Mouse (Mus musculus) C2C12 (cell line): ENCODE measurements at regions not wholly inside any gene's neighbourhood (a gene's known extent, or its start where the extent isn't known, plus 50 kb on each side); places are given as distances from the start of the nearest gene placed in this dataset.
"Not testable (repeated sequence)": the region's sequence is repeated elsewhere in the genome, so short reads cannot be mapped to it uniquely, and the experiment has no call there.

ENCODE experiments used
- H3K27me3 ChIP-seq: one replicate; pipeline ENCODE4 v1.6.1; 2011; ENCODE audit not compliant: control insufficient read depth, insufficient read depth, insufficient read length
- H3K36me3 ChIP-seq: one replicate; pipeline ENCODE4 v1.6.1; 2011; ENCODE audit not compliant: control insufficient read depth, insufficient read depth
- H3K4me3 ChIP-seq: one replicate; pipeline ENCODE4 v1.5.1; 2011; ENCODE audit warnings: mild to moderate bottlenecking, control low read depth; ENCODE audit not compliant: poor library complexity, insufficient read depth, severe bottlenecking
- H3K79me2 ChIP-seq: one replicate; pipeline ENCODE4 v1.6.1; 2011; ENCODE audit not compliant: control insufficient read depth, insufficient read depth
- H3K79me3 ChIP-seq: one replicate; pipeline ENCODE4 v1.6.1; 2011; ENCODE audit warnings: low read depth, control low read depth
- H3ac ChIP-seq: one replicate; pipeline ENCODE3; 2011; ENCODE audit warnings: low read depth; ENCODE audit not compliant: control insufficient read depth, insufficient read length
- CEBPB ChIP-seq: IDR thresholded peaks from one replicate; pipeline ENCODE4 v1.6.1; 2011; ENCODE audit warnings: low read depth, mild to moderate bottlenecking, control low read depth, moderate library complexity
- CTCF ChIP-seq: IDR thresholded peaks from one replicate; pipeline ENCODE4 v1.5.1; 2011; ENCODE audit not compliant: control insufficient read depth, insufficient read depth, insufficient read length
- FOSL1 ChIP-seq: IDR thresholded peaks from one replicate; pipeline ENCODE4 v1.8.0; 2011; ENCODE audit warnings: mild to moderate bottlenecking, low read length; ENCODE audit not compliant: poor library complexity, insufficient read depth, severe bottlenecking
- MAX ChIP-seq: IDR thresholded peaks from one replicate; pipeline ENCODE4 v1.6.1; 2011; ENCODE audit warnings: mild to moderate bottlenecking, control low read depth
- MYOD1 ChIP-seq: IDR thresholded peaks from one replicate; pipeline ENCODE4 v1.6.1; 2011; ENCODE audit warnings: low read depth; ENCODE audit not compliant: control insufficient read depth, insufficient read length
- MYOG ChIP-seq: IDR thresholded peaks from one replicate; pipeline ENCODE4 v1.6.1; 2011; ENCODE audit not compliant: control insufficient read depth, insufficient read length; ENCODE audit errors: extremely low read depth
- USF1 ChIP-seq: IDR thresholded peaks from one replicate; pipeline ENCODE4 v1.6.1; 2011; ENCODE audit warnings: low read depth, mild to moderate bottlenecking, control low read depth, moderate library complexity

DNA sequence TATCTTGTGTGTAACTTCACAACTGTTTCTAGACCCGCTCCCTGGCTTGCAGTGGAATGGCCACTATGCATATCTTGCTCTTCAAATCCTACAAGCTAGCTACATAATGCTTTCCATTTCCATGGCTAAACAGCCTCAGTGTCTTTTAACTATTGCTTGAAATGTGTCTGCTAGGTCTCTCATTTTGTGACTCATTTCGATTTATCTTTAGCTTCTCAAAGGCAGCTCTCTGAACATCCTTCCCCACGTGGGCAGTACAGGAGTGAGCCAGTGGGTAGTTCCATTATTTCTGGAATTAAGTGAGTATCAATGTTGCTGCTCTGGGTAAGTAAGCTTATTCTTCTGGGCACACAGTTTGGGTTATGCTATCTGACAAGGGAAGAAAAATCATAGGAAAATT, 102.9 kb upstream of the Stxbp6 start:
- no peak overlapping the region for H3ac ChIP-seq
- no peak overlapping the region for H3K4me3 ChIP-seq
- H3K36me3 ChIP-seq = no peaks in the 10 kb centered on the region
- no peaks in the 10 kb centered on the region for H3K79me3 ChIP-seq
- no peaks in the 10 kb centered on the region for H3K79me2 ChIP-seq
- H3K27me3 ChIP-seq = no peaks in the 10 kb centered on the region
- no peak for TF ChIP-seq MAX
- TF ChIP-seq MYOD1 = no peak
- no peak for TF ChIP-seq MYOG
- no peak for TF ChIP-seq CTCF
- TF ChIP-seq CEBPB = no peak
- no peak for TF ChIP-seq FOSL1
- TF ChIP-seq USF1 = no peak

DNA sequence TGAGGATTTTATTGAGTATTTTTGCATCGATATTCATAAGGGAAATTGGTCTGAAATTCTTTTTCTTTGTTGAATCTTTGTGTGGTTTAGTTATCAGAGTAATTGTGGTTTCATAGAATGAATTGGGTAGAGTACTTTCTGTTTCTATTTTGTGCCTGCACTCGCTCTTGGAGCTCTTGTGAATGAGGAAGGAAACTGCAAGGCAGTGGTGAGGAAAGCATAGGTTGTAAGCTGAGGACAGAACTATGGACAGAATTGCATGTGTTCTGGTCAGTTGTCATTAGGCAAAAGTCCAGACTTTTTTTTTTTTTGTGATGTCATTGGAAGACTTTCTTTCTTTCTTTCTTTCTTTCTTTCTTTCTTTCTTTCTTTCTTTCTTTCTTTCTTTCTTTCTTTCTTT, 100.8 kb upstream of the Stxbp6 start:
- H3K27me3 ChIP-seq, H3K79me3 ChIP-seq, H3K79me2 ChIP-seq, H3K4me3 ChIP-seq, H3ac ChIP-seq, H3K36me3 ChIP-seq: not testable (repeated sequence)

DNA sequence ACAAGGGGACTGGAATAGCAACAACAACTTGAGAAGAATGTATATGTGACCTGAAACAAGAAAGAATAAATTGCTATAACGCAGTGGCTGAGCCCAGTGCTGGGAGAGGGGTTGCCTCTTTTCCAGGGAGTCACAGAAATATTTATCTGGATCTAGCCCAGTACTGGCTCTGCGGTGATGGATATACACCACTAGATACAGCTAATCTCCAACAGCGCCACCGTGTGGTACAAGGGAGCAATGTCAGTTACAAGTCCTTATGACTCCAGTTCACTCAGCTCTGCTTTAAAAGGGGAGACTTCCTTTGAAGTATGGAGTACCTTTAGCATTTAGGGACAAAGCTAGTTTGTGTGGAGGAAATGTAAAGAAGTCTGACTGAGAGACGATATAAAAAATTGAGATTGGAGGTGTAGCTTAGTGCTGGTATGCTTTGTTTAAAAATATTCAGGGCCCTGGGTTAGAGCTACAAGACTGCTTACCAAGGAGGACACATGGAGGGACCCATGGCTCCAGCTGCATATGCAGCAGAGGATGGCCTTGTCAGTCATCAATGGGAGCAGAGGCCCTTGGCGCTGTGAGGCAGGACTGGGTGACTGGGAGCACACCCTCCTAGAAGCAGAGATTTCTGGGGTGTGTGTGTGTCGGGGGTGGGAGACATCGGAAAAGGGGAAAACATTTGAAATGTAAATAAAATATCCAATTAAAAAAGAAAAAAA, 97.6 kb upstream of the Stxbp6 start:
- Histone ChIP-seq H3K27me3 (no peaks in the 10 kb centered on the region), H3ac (no peak overlapping the region), H3K4me3 (no peak overlapping the region), H3K79me3 (no peaks in the 10 kb centered on the region), H3K79me2 (no peaks in the 10 kb centered on the region), H3K36me3 (no peaks in the 10 kb centered on the region)
- TF ChIP-seq USF1 (no peak), CEBPB (no peak), CTCF (peak; percentile 2)

DNA sequence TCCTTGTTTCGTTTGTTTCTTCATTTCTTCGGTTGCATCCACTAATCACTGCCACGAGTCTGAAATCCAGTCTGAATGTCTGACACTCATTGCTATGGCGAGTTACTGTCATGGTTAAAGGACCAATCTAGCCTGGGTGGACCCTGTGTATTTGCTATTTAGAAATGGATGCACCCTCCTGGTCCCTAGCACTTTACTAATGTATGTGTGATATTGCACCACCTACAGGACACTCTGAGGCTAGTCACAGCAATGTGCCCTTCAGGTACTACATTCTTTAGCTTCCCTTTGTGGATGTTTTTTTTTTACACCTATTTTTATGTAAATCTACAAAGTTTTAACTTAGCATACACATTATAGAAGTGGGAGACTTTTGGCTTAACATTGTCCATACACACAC, 87.5 kb upstream of the Stxbp6 start:
- Histone ChIP-seq H3K79me2 (no peaks in the 10 kb centered on the region), H3K27me3 (no peaks in the 10 kb centered on the region), H3K4me3 (no peak overlapping the region), H3ac (no peak overlapping the region), H3K36me3 (no peaks in the 10 kb centered on the region), H3K79me3 (no peaks in the 10 kb centered on the region)
- no peak for TF ChIP-seq FOSL1
- no peak for TF ChIP-seq CEBPB
- no peak for TF ChIP-seq MAX
- no peak for TF ChIP-seq USF1
- TF ChIP-seq CTCF = no peak
- TF ChIP-seq MYOG = no peak
- no peak for TF ChIP-seq MYOD1

DNA sequence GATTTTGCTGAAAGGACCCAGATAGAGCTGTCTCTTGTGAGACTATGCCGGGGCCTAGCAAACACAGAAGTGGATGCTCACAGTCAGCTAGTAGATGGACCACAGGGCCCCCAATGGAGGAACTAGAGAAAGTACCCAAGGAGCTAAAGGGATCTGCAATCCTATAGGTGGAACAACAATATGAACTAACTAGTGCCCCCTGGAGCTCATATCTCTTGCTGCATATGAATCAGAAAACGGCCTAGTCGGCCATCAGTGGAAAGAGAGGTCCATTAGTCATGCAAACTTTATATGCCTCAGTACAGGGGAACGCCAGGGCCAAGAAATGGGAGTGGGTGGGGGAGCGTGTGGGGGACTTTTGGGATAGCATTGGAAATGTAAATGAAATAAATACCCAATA, 87.1 kb upstream of the Stxbp6 start:
- H3K4me3 ChIP-seq, H3K79me2 ChIP-seq, H3ac ChIP-seq, H3K27me3 ChIP-seq, H3K36me3 ChIP-seq, H3K79me3 ChIP-seq: not testable (repeated sequence)

DNA sequence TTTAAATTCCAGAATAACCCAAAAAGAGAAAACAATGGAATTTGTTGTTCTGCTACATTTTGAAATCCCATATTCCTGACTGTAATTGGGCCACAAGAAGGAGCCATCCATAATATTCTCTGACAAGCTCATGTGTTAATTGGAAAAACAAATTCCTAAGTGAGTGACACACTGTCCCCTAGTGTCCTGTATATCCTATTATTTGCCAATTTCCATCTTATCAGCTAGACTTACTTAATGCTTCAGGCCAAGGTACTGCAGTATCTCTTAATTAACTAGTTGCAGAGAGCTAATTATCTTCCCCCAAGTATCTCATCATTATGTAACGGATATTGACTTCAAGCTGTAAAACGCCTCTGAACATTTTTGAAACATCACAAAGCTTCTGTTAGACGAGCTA, 84.5 kb upstream of the Stxbp6 start:
- Histone ChIP-seq H3K4me3 (no peak overlapping the region), H3K27me3 (no peaks in the 10 kb centered on the region), H3K79me2 (no peaks in the 10 kb centered on the region), H3K36me3 (no peaks in the 10 kb centered on the region), H3K79me3 (no peaks in the 10 kb centered on the region), H3ac (no peak overlapping the region)
- TF ChIP-seq MAX = no peak
- TF ChIP-seq CTCF = no peak
- TF ChIP-seq FOSL1 = no peak
- TF ChIP-seq MYOG = no peak
- TF ChIP-seq CEBPB = no peak
- TF ChIP-seq USF1 = no peak

DNA sequence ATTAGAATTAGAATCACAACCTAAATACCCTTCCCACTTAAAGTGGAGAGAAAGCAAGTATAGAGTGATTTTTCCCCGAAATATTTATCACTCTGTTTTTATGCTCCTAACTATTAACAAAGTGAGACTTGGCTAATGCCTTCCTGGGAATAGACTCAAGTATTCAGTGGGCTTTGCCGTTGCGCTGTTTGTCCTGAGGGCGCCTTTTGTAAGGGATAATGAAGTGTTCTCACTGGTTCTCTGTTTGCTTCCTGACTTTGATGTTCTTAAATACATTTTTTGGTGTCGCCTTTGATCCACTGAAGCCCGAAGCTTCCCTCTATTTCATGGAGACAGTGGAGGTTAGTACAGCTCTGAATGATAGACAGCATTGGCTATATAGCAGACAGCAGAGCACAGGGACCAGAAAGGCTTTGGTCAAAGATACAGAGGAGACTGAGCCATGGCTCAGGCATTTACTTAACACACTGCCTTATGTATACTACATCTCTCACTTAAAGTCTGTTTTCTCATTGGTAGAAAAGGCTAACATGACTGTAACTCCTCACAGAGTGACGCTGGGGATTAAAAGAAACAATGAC, 63.0 kb upstream of the Stxbp6 start:
- Histone ChIP-seq H3K79me2 (no peaks in the 10 kb centered on the region), H3K4me3 (no peak overlapping the region), H3ac (no peak overlapping the region), H3K27me3 (no peaks in the 10 kb centered on the region), H3K79me3 (no peaks in the 10 kb centered on the region), H3K36me3 (no peaks in the 10 kb centered on the region)
- TF ChIP-seq MYOD1 (no peak), CEBPB (no peak), FOSL1 (no peak), USF1 (no peak), CTCF (no peak), MAX (no peak), MYOG (no peak)
